Mouse (Mus musculus): ENCODE measurements around the gene Tm9sf1. TPM values are rescaled to one million over a fixed set of nuclear protein-coding genes. Genes with fewer than 3 reads are reported as not detected.

The Tm9sf1 gene
- polyA plus RNA-seq, 1 experiment from 2014 or later: 53.8 TPM

DNA sequence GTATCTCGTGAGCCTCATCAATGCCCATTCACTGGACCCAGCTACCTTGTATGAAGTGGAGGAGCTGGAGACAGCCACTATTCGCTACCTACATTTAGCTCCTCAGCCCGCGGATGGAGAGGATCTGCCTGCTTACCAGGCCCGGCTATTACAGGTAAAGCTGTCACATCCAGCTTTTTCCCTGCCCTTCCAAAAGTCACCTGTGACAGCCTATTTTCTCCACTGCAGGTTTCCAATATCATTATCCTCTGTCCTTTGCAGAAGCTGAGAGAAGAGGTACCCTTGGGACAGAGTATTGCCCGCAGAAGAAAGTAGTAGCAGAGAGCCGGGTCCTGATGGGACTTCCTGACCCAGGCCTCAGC lies 40.4 kb downstream of the Tm9sf1 start, which contains the start of gene Irf9:
Gene Irf9, plus strand, starts transcription at position 301 of the 362 bp plus-strand sequence.
- Histone ChIP-seq H3K4me3 (replicated peaks; ENCODE audit: low read depth, low read length) (no peak within 1 kb of the TSS), H3K9me3 (ENCODE audit: control insufficient read depth, low read length) (no peaks in the 10 kb centered on the region), H3K27ac (replicated peaks; ENCODE audit: low read depth, low read length) (no peak within 1 kb of the TSS), H3K27me3 (ENCODE audit: control insufficient read depth, insufficient read depth, low read length) (no peaks in the 10 kb centered on the region), H3K9ac (replicated peaks; ENCODE audit: low read length) (peak within 1 kb of the TSS; percentile 36; the same call in 1 of the 2 replicates), H3K4me2 (ENCODE audit: low read length) (peak within 1 kb of the TSS; percentile 28), H3K36me3 (ENCODE audit: control insufficient read depth, insufficient read depth, low read length) (peaks cover 89% of the 10 kb centered on the region), H3K4me1 (ENCODE audit: control insufficient read depth, insufficient read depth, low read length) (no peaks in the 10 kb centered on the region)
- DNase-seq: no peak
- 87% methylated on average over 7 of the region's 7 CpGs for WGBS
- no peak for ATAC-seq (ENCODE audit: low FRiP score, low TSS enrichment)

DNA sequence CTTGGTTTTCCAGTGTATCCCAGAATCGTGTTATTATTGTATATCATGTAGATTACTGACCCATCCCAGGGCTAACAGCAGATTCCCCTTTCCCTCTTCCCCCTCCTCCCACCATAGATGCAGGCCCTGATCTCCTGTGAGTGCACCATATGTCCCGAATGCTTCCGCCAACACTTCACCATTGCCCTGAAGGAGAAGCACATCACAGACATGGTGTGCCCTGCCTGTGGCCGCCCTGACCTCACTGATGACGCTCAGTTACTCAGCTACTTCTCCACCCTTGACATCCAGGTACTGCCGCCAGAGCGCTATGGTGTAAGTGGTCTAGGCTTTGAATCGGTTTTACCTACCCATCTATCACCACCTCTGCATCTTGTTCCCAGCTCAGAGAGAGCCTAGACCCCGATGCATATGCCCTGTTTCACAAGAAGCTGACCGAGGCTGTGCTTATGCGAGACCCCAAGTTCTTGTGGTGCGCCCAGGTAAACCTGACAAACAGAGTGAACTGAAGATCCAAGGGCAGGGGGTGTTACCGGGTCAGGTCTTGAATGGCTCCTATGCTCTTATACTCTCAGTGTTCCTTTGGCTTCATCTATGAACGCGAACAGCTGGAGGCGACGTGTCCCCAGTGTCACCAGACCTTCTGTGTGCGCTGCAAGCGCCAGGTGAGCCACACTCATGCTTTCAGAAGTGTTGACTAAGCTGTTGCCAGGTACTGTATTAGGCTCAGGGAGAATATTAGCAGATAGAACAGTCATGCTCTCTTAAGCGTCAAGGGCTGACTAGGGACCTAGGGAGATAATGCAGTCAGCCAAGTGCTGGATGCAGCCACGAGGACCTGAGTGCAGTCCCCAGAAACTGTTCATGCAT lies 44.9 kb downstream of the Tm9sf1 start:
- no peaks in the 10 kb centered on the region for H3K4me1 ChIP-seq (ENCODE audit: control insufficient read depth, insufficient read depth, low read length)
- 96% methylated on average over 21 of the region's 21 CpGs for WGBS
- no peaks in the 10 kb centered on the region for H3K27me3 ChIP-seq (ENCODE audit: control insufficient read depth, insufficient read depth, low read length)
- H3K4me3 ChIP-seq (replicated peaks; ENCODE audit: low read depth, low read length): no peak overlapping the region
- no peak overlapping the region for H3K4me2 ChIP-seq (ENCODE audit: low read length)
- no peaks in the 10 kb centered on the region for H3K9me3 ChIP-seq (ENCODE audit: control insufficient read depth, low read length)
- no peak overlapping the region for H3K27ac ChIP-seq (replicated peaks; ENCODE audit: low read depth, low read length)
- H3K9ac ChIP-seq (replicated peaks; ENCODE audit: low read length): no peak overlapping the region
- ATAC-seq (ENCODE audit: low FRiP score, low TSS enrichment) (no peak), DNase-seq (no peak)
- peaks cover 91% of the 10 kb centered on the region for H3K36me3 ChIP-seq (ENCODE audit: control insufficient read depth, insufficient read depth, low read length)

DNA sequence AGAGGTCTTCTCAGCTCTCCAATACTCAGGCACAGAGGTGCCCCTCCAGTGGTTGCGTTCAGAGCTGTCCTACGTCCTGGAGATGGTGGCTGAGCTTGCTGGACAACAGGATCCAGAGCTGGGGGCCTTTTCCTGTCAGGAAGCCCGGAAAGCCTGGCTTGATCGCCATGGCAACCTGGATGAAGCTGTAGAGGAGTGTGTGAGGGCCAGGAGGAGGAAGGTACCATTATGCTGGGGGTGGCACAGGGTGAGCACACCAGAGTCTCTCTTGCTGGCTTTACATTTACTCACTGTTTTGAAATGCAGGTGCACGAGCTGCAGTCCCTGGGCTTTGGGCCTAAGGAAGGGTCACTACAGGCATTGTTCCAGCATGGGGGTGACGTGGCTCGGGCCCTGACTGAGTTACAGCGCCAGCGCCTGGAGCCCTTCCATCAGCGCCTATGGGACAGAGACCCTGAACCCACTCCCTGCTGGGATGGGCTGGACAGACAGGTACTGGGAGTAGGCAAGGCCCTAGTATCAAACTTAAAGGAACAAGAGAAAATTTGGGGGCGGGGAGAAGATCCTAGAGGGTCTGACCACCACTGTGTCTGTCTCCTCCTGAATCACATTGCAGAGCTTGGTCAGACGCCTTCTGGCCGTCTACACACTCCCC lies 47.4 kb downstream of the Tm9sf1 start:
- 70% methylated on average over 13 of the region's 13 CpGs for WGBS
- Histone ChIP-seq H3K36me3 (ENCODE audit: control insufficient read depth, insufficient read depth, low read length) (peaks cover 65% of the 10 kb centered on the region), H3K9ac (replicated peaks; ENCODE audit: low read length) (no peak overlapping the region), H3K4me3 (replicated peaks; ENCODE audit: low read depth, low read length) (no peak overlapping the region), H3K9me3 (ENCODE audit: control insufficient read depth, low read length) (no peaks in the 10 kb centered on the region), H3K27me3 (ENCODE audit: control insufficient read depth, insufficient read depth, low read length) (no peaks in the 10 kb centered on the region), H3K27ac (replicated peaks; ENCODE audit: low read depth, low read length) (no peak overlapping the region), H3K4me1 (ENCODE audit: control insufficient read depth, insufficient read depth, low read length) (peaks cover 11% of the 10 kb centered on the region), H3K4me2 (ENCODE audit: low read length) (no peak overlapping the region)
- ATAC-seq (ENCODE audit: low FRiP score, low TSS enrichment): no peak
- DNase-seq: no peak

DNA sequence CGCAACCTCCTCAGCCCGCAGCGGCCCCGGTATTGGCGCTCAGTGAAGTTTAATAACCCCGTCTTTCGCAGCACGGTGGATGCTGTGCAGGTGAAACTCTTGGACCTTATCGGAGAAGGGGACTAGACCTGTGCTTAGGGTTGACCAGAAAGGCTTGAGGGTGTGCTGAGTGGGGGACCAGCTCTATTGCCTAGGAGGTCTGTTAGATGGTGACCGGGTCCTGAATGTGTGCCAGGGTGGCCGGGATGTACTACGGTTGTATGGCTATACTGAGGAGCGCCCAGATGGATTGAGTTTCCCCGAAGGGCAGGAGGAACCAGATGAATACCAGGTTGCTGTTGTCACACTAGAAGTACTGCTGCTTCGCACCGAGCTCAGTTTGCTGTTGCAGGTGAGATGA lies 51.4 kb downstream of the Tm9sf1 start:
- Histone ChIP-seq H3K4me2 (ENCODE audit: low read length) (peak overlapping the region; percentile 98), H3K27me3 (ENCODE audit: control insufficient read depth, insufficient read depth, low read length) (no peaks in the 10 kb centered on the region), H3K9ac (replicated peaks; ENCODE audit: low read length) (peak overlapping the region; percentile 88), H3K4me3 (replicated peaks; ENCODE audit: low read depth, low read length) (peak overlapping the region; percentile 90), H3K9me3 (ENCODE audit: control insufficient read depth, low read length) (no peaks in the 10 kb centered on the region), H3K27ac (replicated peaks; ENCODE audit: low read depth, low read length) (peak overlapping the region; percentile 90; the same call in 1 of the 2 replicates), H3K36me3 (ENCODE audit: control insufficient read depth, insufficient read depth, low read length) (peaks cover 37% of the 10 kb centered on the region), H3K4me1 (ENCODE audit: control insufficient read depth, insufficient read depth, low read length) (peaks cover 18% of the 10 kb centered on the region)
- WGBS: 10% methylated on average over 16 of the region's 16 CpGs
- no peak for DNase-seq
- no peak for ATAC-seq (ENCODE audit: low FRiP score, low TSS enrichment)

DNA sequence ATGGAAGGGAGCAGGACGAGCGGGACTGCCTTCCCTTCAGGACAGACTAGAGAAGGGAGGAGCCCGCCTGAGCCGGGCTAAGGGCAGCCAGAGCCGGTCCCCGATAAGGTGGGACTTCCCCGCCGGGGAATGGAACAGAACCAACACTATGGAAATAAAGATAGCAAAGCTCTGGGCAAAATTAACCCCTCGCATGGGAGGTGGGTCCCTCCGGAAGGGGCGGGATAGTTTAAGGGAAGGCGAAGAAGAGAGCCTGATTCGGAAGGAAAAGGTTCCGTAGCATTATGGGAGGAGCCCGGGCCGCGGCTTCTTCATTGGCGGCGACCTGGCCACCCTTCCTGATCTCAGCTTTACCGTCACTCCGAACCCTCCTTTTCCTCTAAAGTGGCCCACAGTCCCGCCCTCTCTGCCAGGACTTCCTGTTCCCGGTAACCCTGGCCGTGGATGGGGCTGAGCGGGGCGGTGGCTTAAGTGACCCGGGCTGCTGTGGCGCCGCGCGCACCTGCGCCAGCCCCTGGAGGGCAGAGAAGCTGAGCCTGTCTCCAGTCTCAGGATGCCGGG lies 52.2 kb downstream of the Tm9sf1 start, which contains the start of gene Rnf31:
Gene Rnf31, plus strand, starts transcription at position 378 of the 561 bp plus-strand sequence.
- H3K4me2 ChIP-seq (ENCODE audit: low read length): peak within 1 kb of the TSS; percentile 98
- peak within 1 kb of the TSS; percentile 88 for H3K9ac ChIP-seq (replicated peaks; ENCODE audit: low read length)
- peaks cover 33% of the 10 kb centered on the region for H3K36me3 ChIP-seq (ENCODE audit: control insufficient read depth, insufficient read depth, low read length)
- ATAC-seq (ENCODE audit: low FRiP score, low TSS enrichment) (peak; percentile 89), DNase-seq (peak; percentile 93)
- H3K4me1 ChIP-seq (ENCODE audit: control insufficient read depth, insufficient read depth, low read length): peaks cover 18% of the 10 kb centered on the region
- under 1% methylated on average over 33 of the region's 33 CpGs for WGBS
- no peaks in the 10 kb centered on the region for H3K27me3 ChIP-seq (ENCODE audit: control insufficient read depth, insufficient read depth, low read length)
- H3K27ac ChIP-seq (replicated peaks; ENCODE audit: low read depth, low read length): peak within 1 kb of the TSS; percentile 90
- H3K4me3 ChIP-seq (replicated peaks; ENCODE audit: low read depth, low read length): peak within 1 kb of the TSS; percentile 90
- no peaks in the 10 kb centered on the region for H3K9me3 ChIP-seq (ENCODE audit: control insufficient read depth, low read length)

DNA sequence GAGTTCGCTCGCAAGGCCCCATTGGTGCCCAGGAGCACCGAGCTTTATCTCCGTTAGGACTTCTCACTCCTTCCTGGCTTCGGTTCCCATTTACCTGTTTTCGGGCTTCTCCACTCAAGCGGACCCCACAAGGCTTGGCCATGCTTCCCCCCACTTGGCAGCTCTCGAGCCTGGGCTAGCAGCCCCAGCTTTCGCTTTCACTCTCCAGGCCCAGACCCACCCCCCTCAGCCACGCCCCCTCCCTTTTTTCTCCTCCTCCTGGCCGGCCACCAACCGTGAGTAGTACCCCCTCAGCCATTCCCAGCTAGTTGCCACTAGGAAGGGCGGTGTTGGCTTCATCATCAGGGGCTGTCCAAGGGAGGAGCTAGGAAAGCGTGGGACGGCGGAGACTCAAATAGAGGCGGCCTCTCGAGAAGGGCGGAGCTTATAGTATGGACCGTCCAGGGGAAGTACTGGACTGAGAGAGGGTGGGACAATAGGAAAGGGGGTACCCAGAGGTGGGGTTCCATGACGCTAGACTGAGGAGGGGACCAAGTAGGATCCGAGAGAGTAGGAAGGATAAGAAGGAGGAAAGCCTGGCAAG lies 52.8 kb downstream of the Tm9sf1 start, which contains the start of gene Psme2:
Gene Psme2, minus strand, starts transcription at position 366 of the 583 bp plus-strand sequence.
- WGBS: under 1% methylated on average over 22 of the region's 22 CpGs
- Histone ChIP-seq H3K27me3 (ENCODE audit: control insufficient read depth, insufficient read depth, low read length) (no peaks in the 10 kb centered on the region), H3K27ac (replicated peaks; ENCODE audit: low read depth, low read length) (peak within 1 kb of the TSS; percentile 90), H3K4me2 (ENCODE audit: low read length) (peak within 1 kb of the TSS; percentile 98), H3K4me1 (ENCODE audit: control insufficient read depth, insufficient read depth, low read length) (peaks cover 18% of the 10 kb centered on the region), H3K36me3 (ENCODE audit: control insufficient read depth, insufficient read depth, low read length) (peaks cover 27% of the 10 kb centered on the region), H3K4me3 (replicated peaks; ENCODE audit: low read depth, low read length) (peak within 1 kb of the TSS; percentile 90), H3K9me3 (ENCODE audit: control insufficient read depth, low read length) (no peaks in the 10 kb centered on the region), H3K9ac (replicated peaks; ENCODE audit: low read length) (peak within 1 kb of the TSS; percentile 88)
- DNase-seq (peak; percentile 94), ATAC-seq (ENCODE audit: low FRiP score, low TSS enrichment) (peak; percentile 95)

DNA sequence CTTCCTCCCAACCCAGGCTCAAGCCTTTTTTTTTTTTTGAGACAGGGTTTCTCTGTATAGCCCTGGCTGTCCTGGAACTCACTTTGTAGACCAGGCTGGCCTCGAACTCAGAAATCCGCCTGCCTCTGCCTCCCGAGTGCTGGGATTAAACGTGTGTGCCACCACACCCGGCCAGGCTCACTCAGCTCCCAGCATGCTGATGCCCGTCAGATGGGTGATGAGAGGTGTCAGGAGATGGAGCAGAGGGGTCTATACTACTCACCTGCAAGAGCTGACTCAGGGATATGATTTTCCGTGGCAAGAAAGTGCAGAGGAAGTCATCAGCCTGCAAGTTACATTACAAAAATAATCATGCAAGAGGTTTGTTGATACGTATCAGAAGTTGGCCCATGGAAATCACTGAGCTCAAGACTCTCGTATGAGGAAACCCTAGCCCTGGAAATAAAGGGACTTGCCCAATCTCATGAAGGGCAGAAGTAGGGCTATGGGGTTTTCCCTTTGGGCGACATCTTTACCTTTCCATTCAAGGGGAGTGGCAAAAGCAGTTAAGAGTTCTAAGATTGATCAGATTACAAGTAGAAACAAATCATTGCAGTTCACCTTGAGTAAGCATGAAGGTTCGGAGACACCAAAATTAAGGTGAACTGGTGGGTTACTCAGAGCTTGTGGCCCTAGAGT lies 53.7 kb downstream of the Tm9sf1 start:
- ATAC-seq (ENCODE audit: low FRiP score, low TSS enrichment): no peak
- no peaks in the 10 kb centered on the region for H3K27me3 ChIP-seq (ENCODE audit: control insufficient read depth, insufficient read depth, low read length)
- H3K27ac ChIP-seq (replicated peaks; ENCODE audit: low read depth, low read length): no peak overlapping the region
- no peak for DNase-seq
- peaks cover 18% of the 10 kb centered on the region for H3K36me3 ChIP-seq (ENCODE audit: control insufficient read depth, insufficient read depth, low read length)
- 92% methylated on average over 11 of the region's 11 CpGs for WGBS
- peak overlapping the region; percentile 88; the same call in 1 of the 2 replicates for H3K9ac ChIP-seq (replicated peaks; ENCODE audit: low read length)
- peaks cover 18% of the 10 kb centered on the region for H3K4me1 ChIP-seq (ENCODE audit: control insufficient read depth, insufficient read depth, low read length)
- no peaks in the 10 kb centered on the region for H3K9me3 ChIP-seq (ENCODE audit: control insufficient read depth, low read length)
- H3K4me2 ChIP-seq (ENCODE audit: low read length): peak overlapping the region; percentile 98
- peak overlapping the region; percentile 90 for H3K4me3 ChIP-seq (replicated peaks; ENCODE audit: low read depth, low read length)

DNA sequence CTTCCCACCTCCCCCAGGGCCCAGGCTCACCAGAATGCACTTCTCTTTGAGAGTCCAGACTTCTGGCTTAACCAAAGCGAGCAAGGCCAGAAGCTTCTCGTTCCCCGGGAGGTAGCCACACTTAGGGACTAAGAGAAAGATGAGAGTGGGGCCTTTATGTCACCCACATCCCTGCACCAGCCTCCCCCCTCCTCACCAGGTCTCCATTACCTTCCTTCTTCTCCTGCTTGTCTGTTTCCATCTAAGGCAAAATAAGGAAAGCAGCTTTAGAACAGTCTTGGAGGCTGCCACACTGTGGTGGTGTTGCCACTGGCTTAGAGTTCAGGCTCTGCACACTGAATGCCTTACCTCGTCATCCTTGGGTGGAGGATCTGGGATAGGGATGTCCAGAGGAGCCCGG lies 54.3 kb downstream of the Tm9sf1 start:
- Histone ChIP-seq H3K4me1 (ENCODE audit: control insufficient read depth, insufficient read depth, low read length) (peaks cover 18% of the 10 kb centered on the region), H3K36me3 (ENCODE audit: control insufficient read depth, insufficient read depth, low read length) (peaks cover 11% of the 10 kb centered on the region), H3K27ac (replicated peaks; ENCODE audit: low read depth, low read length) (no peak overlapping the region), H3K4me3 (replicated peaks; ENCODE audit: low read depth, low read length) (no peak overlapping the region), H3K9me3 (ENCODE audit: control insufficient read depth, low read length) (no peaks in the 10 kb centered on the region), H3K27me3 (ENCODE audit: control insufficient read depth, insufficient read depth, low read length) (no peaks in the 10 kb centered on the region), H3K9ac (replicated peaks; ENCODE audit: low read length) (no peak overlapping the region), H3K4me2 (ENCODE audit: low read length) (no peak overlapping the region)
- DNase-seq (no peak), ATAC-seq (ENCODE audit: low FRiP score, low TSS enrichment) (no peak)
- 97% methylated on average over 5 of the region's 5 CpGs for WGBS

Measured in midbrain, embryonic 14.5 days (tissue).